Mouse (Mus musculus): ENCODE measurements around the gene Slc16a6. TPM values are rescaled to one million over a fixed set of nuclear protein-coding genes. Genes with fewer than 3 reads are reported as not detected.

Gene Slc16a6
- polyA plus RNA-seq, 1 experiment: 2.9 TPM

DNA sequence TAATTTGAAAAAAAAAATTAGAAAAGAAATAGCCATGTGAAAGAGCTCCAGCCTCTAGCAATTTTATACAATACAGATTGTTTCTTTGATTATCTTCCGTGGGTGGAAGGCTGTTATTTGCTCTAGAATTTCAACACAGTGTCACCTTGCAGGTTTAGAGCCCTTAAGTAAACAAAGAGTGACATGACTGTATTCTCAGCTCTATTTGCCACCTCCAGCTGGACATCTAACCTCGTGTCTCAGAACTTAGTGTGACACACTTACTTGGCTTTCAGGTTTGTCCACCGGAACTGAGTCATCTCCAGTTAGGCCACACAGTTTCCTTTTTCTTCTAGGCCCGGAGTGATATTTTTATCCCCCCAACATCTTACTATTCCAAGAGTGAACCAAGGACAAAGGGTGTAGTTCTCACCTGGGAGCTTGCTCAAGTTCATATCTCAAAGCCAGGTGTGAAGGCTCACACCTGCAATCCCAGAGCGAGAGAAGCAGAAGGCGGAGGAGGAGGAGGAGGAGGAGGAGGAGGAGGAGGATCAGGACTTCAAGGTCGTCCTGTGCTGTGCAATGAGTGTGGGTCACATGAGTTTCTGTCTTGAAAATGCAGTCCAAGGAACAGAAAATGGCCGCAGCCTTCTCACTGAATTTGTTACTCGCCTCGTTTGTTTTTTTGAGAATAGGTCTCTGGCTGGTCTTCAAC is 14.7 kb upstream of the Slc16a6 start:
- DNase-seq (ENCODE audit: low read depth, low spot score): no peak
- WGBS: 43% methylated on average over 10 of the region's 10 CpGs

DNA sequence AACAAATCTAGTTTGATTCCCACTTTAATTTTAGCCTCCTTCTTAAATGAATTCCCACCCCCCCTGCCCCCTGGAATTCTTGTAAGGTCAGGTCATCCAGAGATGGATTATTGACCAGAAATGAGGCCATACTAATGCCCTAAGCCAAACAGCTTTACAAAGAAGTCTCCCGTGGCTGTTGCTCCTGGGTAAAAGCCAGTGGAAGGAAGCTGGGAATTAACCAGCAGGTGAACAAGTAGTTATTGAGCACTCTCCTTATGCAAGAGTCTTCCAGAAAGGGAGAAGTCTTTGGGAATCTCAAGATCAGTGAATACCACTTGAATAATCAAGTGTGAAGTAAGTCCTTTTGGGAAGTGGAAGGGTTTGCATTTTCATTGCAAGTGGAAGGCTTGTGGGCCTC is 13.7 kb upstream of the Slc16a6 start:
- 50% methylated on average over 1 of the region's 1 CpGs for WGBS
- no peak for DNase-seq (ENCODE audit: low read depth, low spot score)

DNA sequence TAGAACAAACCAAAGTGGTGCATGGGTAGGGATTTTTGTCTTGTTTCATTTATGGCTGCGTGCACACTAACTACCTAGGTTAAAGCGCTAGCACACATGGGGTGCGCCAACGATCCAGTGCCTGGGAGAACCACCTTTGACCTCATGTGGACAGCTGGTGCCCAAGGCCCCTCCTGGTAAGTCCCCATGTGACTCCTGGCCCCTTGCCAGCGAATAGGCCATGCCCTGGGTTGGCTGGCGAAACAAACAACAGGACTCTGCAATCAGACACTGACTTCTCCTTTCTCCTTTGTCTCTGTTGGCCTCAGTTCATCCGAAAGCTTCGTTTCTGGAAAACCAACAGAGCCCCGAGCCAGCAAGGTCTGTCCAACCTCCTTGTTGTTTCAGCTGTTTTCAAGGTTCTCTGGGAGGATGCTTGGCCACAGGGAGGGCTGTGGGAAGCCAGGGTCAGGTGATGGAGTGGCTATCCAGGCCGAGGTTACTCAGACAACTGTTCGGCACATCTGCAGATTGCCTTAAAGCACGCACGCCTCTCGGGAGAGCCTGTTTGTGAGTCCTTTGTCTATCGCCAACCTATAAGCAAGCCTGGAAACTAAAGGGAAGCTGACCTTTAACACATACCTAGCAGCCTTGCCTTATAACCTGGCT is 12.1 kb upstream of the Slc16a6 start:
- 74% methylated on average over 15 of the region's 15 CpGs for WGBS
- DNase-seq (ENCODE audit: low read depth, low spot score): no peak

DNA sequence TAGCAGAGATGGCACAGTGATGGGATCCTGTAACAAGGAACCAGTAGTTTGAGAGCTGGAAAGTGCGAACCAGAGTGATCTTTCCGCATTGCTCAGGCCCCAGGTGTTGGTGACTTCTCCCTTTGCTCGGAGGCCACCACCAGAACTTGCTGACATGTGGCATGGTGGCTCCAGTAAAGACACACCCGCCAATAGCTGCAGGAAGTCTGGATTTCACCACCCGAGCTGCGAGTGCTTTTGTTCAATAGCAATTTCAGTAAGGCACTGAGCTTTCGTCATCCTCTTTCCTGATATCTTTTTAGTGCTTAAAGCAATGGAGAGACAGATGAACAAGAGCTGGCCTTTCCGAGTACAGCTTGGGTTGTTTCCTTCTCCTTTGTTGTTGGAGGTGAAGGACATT is 7.0 kb upstream of the Slc16a6 start:
- 66% methylated on average over 8 of the region's 8 CpGs for WGBS
- DNase-seq (ENCODE audit: low read depth, low spot score): no peak

DNA sequence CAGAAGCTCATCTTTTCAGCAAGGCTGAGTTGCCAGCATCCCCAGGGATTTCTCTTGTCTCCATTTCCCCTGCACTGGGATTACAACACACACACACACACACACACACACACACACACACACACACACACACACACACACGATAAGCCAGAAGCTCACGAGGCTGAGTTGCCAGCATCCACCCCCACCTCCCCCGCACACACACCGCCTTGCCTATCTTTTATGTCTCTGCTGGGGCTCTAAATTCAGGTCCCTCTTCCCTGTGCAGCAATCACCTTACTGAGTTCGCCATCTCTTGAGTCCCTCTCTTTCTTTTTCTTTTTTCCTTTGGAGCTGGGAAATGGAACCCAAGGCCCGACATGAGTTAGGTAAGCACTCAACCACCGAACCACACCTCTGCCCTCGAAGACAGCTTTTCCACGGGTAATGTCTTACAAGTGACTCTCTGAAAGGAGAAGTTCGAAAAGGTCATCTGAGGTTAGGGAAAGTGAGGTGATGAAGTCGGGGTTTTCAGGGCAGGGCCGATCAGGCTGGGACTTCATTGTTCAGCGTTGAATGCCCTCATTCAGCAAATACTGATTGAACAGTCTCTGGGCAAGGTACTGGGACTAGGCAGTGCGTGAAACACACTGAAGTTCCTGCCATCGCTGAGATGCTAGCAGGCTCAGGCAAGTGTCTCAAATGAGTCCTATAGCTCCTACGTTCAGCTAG is 6.3 kb upstream of the Slc16a6 start:
- DNase-seq (ENCODE audit: low read depth, low spot score): no peak
- WGBS: 73% methylated on average over 16 of the region's 16 CpGs

DNA sequence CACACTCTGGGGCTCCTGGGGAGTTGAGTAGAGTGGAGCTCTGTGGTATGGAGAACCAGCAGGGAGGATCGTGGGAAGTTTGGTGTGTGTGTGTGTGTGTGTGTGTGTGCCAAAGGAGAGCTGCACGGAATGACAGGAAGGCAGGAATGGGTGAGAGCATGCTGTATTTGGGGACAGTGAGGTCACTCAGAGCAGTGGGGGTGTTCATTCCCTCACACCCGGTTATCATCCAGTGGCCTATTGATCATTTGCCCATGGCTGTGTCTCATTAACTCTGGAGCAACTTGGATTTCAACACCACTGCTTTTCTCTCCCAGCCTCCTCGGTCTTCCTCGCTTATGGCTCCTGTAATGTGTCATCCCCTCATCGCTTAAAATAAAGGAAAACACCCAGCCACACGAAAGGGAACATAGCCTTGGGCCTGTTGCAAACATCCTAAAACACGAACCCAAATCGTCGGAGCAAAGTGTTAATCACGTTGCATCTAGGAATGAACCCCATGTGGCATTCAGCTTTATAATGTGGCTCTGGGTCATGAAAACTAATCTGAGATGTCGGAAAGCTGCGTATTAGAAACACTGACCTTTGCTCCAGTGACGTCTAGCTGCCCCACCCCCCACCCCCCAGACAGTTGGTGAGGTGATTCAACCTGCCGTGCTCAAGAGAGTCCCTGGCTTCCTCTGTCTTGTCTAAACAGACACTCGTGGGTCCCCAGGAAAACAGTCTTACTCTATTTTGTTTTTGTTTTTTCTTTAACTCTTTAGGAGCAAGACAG is 4.4 kb upstream of the Slc16a6 start:
- no peak for DNase-seq (ENCODE audit: low read depth, low spot score)
- 55% methylated on average over 16 of the region's 16 CpGs for WGBS

DNA sequence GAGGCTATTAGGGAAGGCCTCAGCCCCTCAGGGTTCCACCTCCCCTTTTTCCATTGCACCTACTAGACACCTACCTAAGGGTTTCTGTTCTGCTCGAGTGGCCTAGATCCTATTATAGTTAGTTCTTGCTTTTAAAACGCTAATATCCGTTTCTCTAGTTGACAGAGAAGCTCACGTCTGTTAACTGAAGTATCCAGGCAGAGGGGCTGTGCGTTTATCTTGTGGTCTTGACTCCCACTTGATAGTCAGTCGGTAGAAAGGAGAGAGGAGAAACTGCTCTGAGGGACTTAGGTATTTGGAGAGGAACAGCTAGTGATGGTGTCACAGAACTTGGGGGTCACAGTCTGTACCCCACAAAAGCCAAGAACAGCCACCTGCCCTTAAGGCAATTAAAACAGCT is 3.3 kb upstream of the Slc16a6 start:
- no peak for DNase-seq (ENCODE audit: low read depth, low spot score)
- 85% methylated on average over 6 of the region's 6 CpGs for WGBS

DNA sequence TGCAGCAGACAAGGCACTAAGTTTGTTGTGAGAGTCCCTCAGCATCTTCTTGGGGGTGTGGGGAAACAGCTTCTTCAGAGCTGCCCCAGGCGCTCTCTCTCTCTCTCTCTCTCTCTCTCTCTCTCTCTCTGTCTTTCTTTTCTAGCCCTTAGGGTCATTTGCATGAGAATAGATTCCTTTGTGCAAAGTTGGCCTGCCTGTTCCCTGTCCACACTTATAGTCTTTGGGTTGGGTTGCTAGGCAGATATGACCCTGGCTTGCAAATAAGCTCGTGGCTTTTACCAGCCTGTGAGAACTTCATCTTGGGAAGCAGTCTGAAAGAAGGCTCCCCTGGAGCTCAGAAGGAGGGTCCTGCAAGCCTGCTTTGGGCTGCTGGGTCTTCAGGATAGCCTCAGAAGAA is 2.8 kb upstream of the Slc16a6 start:
- WGBS: 69% methylated on average over 2 of the region's 2 CpGs
- DNase-seq (ENCODE audit: low read depth, low spot score): no peak

DNA sequence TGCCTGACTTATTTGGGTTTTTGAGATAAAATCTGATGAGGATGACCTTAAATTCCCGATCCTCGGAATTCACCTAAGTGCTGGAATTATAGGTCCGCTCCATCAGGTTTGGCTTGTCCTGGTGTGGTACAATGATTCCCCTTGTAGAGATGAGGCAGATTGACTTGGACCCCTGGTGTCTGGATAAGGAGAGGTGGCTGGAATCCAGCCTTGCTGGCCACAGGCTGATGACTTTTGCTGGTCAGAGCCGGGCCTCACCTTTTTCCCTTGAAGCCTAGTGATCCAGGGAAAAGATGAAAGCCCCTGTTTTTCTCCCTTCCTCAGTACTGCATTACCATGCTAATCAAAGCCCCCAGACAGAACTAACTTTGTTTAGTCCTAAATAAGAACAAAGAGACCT is 2.3 kb upstream of the Slc16a6 start:
- 98% methylated on average over 4 of the region's 4 CpGs for WGBS
- no peak for DNase-seq (ENCODE audit: low read depth, low spot score)

DNA sequence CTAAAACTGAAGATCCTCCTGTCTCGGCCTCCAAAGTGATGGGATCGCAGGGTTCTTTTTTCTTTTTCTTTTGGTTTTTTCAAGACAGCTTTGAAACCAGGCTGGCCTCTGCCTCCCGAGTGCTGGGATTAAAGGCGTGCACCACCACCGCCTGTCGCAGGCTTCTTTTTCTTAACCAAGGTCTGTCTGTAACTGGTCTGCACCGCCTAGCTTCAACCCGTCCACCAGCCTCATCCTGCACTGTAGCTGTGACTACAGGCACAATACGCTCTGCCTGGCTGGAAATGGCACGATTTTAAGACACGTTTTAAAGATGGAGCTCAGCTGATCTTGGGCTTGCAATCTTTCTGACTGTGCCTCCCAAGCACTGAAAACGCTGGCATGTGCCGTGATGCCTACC is 1.4 kb upstream of the Slc16a6 start:
- DNase-seq (ENCODE audit: low read depth, low spot score): no peak
- 91% methylated on average over 13 of the region's 13 CpGs for WGBS

DNA sequence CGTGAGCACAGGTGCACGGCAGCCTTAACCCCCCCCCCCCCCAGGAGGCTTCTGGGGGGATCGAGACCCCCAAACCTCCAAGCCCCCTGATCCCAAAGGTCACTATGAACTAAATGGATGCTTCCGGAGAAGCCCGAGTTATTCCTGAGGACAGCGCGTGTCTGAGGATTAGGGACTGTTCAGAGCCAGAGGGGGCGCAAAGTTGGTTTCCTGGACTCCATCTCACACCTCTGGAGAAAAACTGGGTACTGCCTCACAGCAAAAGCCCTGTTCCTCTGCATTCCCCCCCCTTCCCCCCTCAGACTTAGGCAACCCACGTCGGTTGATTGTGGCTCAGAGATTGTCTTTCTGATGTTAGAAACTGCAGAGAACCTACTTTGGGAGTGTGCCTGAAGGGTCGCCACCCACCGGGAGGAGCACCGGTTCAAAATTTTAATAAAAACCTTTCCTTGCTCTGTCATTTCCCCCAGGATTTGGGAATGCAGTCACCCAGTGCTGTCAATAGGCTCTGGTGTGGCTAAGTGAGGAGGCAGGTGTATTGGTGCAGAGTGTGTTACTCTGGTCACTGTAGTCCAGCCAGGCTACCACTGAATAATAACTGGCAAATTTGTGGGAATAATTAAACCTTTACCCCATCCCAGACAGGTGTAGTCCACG is 816 bp upstream of the Slc16a6 start:
- DNase-seq (ENCODE audit: low read depth, low spot score): no peak
- 9% methylated on average over 14 of the region's 14 CpGs for WGBS

DNA sequence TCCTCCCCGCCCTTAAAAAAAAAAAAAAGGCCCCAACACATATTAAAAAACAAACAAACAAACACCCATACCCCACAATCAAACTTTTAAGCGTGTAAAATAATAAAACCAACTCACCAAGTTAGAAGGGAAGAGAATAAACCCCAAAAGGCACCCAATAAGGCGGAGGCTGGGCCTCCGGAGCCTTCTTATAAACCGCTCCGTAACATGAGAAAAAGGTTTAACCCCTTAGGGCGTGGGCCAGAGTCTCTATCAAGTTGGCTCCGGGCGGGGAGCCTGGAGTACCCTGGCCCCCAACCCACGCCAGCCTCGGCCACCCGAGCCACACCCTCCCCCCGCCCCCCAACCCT is 602 bp downstream of the Slc16a6 start:
- under 1% methylated on average over 13 of the region's 13 CpGs for WGBS
- no peak for DNase-seq (ENCODE audit: low read depth, low spot score)

DNA sequence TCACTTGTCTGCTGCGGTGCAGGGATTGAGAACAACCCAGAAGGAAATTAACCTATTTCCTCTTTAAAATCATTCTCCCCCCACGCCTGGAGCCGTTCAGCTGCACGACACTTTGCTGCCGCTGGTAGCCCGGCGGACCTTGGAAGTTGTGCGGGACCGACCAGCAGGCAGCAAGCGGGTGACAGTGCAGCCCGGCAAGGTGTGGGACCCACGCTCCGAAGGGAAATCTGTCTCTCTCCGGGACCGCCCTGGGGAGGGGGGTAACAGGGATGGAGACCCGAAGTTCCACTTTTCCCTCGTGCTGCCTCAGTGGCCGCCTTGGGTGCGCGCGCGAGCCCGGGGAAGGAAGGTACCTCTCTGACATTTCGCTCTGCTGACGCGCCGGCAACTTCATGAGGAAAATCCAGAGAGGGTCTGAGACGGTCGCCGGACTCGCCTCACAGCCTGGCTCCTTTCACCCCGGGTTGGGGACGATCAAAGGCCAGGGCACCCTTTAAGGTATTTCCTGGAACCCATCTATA is 1.2 kb downstream of the Slc16a6 start:
- under 1% methylated on average over 33 of the region's 33 CpGs for WGBS
- no peak for DNase-seq (ENCODE audit: low read depth, low spot score)

DNA sequence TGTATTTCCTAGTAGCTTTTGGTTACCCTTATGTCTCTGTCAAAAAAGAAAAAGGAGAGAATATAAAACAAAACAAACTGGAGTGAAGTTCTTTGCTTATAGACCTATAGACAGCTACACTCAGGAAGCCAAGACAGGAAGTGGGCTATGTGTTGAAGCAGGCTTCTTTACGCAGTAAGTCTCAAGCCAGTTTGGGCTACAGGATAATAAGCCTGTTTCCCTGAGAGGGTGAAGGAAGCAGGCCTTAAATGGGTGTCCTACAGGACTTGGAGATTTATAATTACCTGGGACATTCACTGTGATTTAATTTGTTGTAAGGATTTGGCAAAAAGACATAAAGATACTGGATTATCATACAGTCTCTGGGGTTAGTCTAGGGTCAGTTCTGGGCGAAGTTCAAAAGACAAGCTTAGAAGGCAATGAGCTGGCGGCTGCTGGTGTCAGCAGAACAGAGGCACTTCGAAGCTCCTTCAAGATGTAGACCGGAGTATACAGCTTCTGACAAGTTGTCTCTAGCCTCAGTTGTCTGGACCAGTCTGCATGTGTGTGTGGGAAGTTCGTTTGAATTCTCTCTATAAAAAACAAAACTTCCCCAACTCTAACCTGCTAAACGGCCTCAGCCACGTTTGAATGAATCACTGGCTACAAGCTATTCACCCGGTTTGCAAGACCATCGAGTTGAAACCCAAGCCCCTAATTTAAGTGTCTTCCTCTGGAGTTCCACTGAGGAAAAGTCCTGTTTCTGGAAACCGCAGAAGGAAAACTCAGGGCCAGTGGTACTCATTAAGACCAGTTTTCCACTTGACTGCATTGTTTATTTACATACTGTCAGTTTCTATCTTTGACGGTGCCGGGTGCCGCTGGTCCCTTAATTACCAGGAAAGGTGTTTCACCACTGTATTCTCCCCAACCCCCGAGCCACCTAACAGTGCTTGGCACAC is 2.2 kb downstream of the Slc16a6 start:
- 36% methylated on average over 15 of the region's 15 CpGs for WGBS
- DNase-seq (ENCODE audit: low read depth, low spot score): no peak

DNA sequence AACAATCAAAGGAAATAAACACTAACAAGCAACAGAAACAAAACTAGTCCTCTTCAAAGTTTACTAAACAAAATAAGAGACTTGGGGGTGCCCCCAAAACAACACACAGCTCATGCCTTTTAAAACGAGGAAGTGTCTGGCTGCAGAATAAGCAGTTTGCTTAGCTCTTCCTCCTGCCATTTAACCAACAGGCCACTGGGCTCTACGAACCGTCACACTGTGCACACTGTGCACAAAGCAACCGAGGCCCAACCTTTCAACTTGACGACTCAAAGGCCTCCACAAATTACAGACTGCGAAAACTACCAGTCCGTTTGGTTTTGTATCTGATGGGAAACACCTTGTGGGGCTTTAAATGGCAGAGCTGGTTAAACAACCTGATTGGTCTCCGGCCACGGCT is 3.2 kb downstream of the Slc16a6 start:
- no peak for DNase-seq (ENCODE audit: low read depth, low spot score)

DNA sequence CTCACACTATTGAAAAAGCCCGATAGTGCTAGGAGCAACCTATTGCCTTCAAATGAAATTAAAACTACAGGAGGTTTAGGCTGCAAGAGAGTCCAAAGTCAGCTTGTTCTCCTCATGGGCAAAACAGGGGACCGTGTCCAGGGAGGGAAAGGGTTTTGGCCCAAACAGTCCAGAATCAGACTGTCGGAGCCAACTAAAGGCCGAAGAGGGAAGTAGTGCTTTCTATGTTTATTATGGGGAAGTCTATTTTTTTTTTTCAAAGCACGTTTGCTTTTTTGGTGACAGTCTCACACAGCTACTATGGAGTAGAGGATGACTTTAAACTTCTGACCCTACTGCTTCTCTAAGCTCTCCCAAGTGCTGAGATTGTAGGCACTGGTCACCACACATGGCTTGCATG is 5.3 kb downstream of the Slc16a6 start:
- 64% methylated on average over 5 of the region's 5 CpGs for WGBS
- DNase-seq (ENCODE audit: low read depth, low spot score): no peak

More for the DNA sequence above, 3.2 kb downstream of the Slc16a6 start:
- 76% methylated on average over 9 of the region's 9 CpGs for WGBS

DNA sequence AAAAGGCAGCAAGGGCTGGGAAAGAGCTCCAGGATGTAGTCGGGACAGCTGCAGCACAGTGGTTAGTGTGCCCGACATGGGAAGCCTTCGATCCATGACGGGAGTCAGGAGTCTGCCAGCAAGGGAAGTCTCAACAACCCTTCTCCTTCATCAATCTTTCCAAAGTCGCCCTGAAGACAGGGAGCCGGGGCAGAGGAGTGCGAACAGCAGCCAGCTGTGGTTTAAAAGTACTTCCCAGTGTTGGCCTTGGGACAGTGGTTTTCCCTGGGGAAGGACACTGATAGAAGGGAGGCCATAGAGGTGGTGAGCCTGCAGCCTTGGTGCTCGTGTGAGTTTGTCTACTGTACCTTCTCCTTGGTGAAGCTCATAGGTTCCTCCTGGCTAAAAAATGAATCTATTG is 6.4 kb downstream of the Slc16a6 start:
- DNase-seq (ENCODE audit: low read depth, low spot score): no peak
- 81% methylated on average over 8 of the region's 8 CpGs for WGBS

DNA sequence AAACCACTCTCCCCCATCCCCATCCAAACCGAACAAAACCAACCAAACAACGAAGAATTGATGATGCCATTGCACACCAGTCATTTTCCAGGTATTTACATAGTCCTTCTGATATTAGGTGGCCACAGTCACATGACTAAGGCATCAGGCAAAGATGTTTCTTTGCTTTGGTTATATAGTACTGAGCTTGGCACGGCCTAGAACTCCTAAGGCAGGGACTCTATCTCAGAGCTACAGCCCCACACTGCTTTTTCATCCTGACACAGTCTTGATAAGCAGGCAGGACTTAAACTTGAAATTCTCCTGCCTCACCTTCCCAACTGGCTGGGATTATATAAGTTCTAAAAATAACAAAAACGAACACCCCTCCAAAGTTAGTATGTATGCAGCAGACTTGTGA is 8.3 kb downstream of the Slc16a6 start:
- no peak for DNase-seq (ENCODE audit: low read depth, low spot score)
- WGBS: 91% methylated on average over 4 of the region's 4 CpGs

DNA sequence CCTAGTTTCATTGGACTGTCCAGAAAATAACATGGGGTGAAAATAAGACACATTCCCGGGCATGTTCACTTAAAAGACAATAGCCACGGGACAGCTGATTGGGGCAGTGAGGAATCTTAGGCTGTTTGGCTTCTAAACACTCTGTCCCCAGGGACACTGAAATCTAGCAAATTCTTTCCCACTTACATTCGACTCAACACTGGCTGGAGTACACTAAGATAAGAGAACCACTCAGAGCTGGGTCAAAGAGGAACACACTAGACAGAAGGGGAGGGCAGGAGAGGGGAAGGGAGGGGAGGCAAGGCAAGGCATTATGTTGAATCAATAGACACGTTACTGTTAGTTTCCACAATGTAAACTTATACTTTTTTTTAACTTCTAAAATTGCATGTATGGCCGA is 12.8 kb downstream of the Slc16a6 start:
- no peak for DNase-seq (ENCODE audit: low read depth, low spot score)
- WGBS: 64% methylated on average over 5 of the region's 5 CpGs

Measured in large intestine, adult 2 months (tissue).